In the genomic region with DNA sequence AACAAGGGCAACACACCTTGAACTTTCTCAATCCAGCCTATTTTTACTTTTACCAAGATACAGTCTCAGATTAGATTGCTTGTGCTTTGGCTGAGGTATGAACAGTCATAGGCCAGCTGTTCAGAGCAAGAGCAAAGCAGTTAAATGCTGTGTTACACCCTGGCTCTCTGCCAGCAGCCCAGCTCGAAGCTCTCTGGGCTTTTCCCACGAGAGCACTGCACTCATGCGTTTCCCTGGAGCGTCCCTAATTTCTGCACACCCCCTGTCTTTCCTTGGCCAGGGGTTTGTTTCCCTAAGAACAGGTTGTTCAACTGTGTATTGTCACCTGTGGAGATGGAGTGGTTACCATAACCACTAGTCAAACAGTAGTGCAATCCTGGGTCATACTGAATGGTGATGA, we compare ENCODE assay signal across 10 mouse cellular contexts.
DNase-seq lines count a peak whose midpoint lies in the region; ATAC-seq and TF ChIP-seq lines count a peak whose summit lies in the region.
"Had no signal": no experiment of that assay in that cellular context is flagged by ENCODE, and none has a peak within 500 bp of the region (broad histone marks: within the 10 kb centered on the region; RNA-seq: fewer than 3 reads in every experiment).

No protein-coding gene starts in this region.

- H3K27ac ChIP-seq in limb, embryonic 14.5 days (replicated peaks; ENCODE audit: low read depth, low read length) = no peak overlapping the region
- no peak overlapping the region for H3K27ac ChIP-seq in stomach, postnatal 0 days (replicated peaks)
- H3K27ac ChIP-seq: midbrain, embryonic 12.5 days had no signal

- TF ChIP-seq CTCF in stomach, postnatal 0 days (IDR thresholded peaks at IDR 0.05; ENCODE audit: low read depth) = no peak

- H3K9ac ChIP-seq in limb, embryonic 14.5 days (ENCODE audit: low read depth, low read length, severe bottlenecking) = no peak overlapping the region
- no peak overlapping the region for H3K9ac ChIP-seq in stomach, postnatal 0 days (ENCODE audit: low read length)
- H3K9ac ChIP-seq: midbrain, embryonic 12.5 days had no signal

- no peak; the same call in 1 of the 2 replicates for ATAC-seq in limb, embryonic 14.5 days (ENCODE audit: low FRiP score, low read depth)
- no peak for ATAC-seq in stomach, postnatal 0 days (ENCODE audit: low FRiP score, low TSS enrichment)
- no peak for ATAC-seq in activated CD4-positive, CD25-positive, alpha-beta regulatory T cell, adult 4 months

- WGBS in limb, embryonic 14.5 days = 16% methylated on average over 4 of the region's 4 CpGs
- WGBS in stomach, postnatal 0 days = 7% methylated on average over 4 of the region's 4 CpGs

- H3K4me1 ChIP-seq in limb, embryonic 14.5 days (ENCODE audit: control insufficient read depth, insufficient read depth, low read length) = no peaks in the 10 kb centered on the region
- H3K4me1 ChIP-seq in stomach, postnatal 0 days (replicated peaks; ENCODE audit: control insufficient read depth, insufficient read depth) = no peaks in the 10 kb centered on the region
- H3K4me1 ChIP-seq: midbrain, embryonic 12.5 days had no signal

- no peak for TF ChIP-seq POLR2A in limb, embryonic 14.5 days (IDR thresholded peaks at IDR 0.05; ENCODE audit: borderline replicate concordance, extremely low read depth, insufficient read depth, insufficient read length)

- DNase-seq in gastrocnemius, postnatal 10 days = peak; percentile 39
- DNase-seq in gastrocnemius, adult 18-20 months (ENCODE audit: low spot score) = no peak
- DNase-seq in retina, adult 2 months (ENCODE audit: low read depth, low spot score) = peak; percentile 11
- DNase-seq in retina, embryonic 14.5 days (ENCODE audit: low spot score) = no peak
- DNase-seq in limb, embryonic 14.5 days (ENCODE audit: low spot score) = peak; percentile 66
- peak; percentile 17 for DNase-seq in stomach, postnatal 0 days (ENCODE audit: low spot score)
- no peak for DNase-seq in adipocyte (ENCODE audit: low spot score)

- H3K4me3 ChIP-seq in limb, embryonic 14.5 days (replicated peaks; ENCODE audit: low read length) = no peak overlapping the region
- no peak overlapping the region for H3K4me3 ChIP-seq in stomach, postnatal 0 days (ENCODE audit: low read depth, low read length)
- H3K4me3 ChIP-seq: midbrain, embryonic 12.5 days had no signal

- H3K27me3 ChIP-seq in limb, embryonic 14.5 days (ENCODE audit: control insufficient read depth, insufficient read depth, low read length) = no peaks in the 10 kb centered on the region
- no peaks in the 10 kb centered on the region for H3K27me3 ChIP-seq in stomach, postnatal 0 days (ENCODE audit: control insufficient read depth, insufficient read depth, low read length)
- H3K27me3 ChIP-seq: CH12.LX; midbrain, embryonic 12.5 days had no signal

- no peak for TF ChIP-seq EP300 in stomach, postnatal 0 days (optimal IDR thresholded peaks at IDR 0.05)

- H3K4me2 ChIP-seq in limb, embryonic 14.5 days (replicated peaks; ENCODE audit: low read depth, low read length, severe bottlenecking) = no peak overlapping the region
- no peak overlapping the region for H3K4me2 ChIP-seq in stomach, postnatal 0 days (replicated peaks; ENCODE audit: low read depth)
- H3K4me2 ChIP-seq: midbrain, embryonic 12.5 days had no signal

- no peaks in the 10 kb centered on the region for H3K36me3 ChIP-seq in limb, embryonic 14.5 days (ENCODE audit: control insufficient read depth, insufficient read depth, low read length)
- no peaks in the 10 kb centered on the region for H3K36me3 ChIP-seq in stomach, postnatal 0 days (ENCODE audit: control insufficient read depth, insufficient read depth, low read length)
- H3K36me3 ChIP-seq: midbrain, embryonic 12.5 days had no signal

- H3K9me3 ChIP-seq in limb, embryonic 14.5 days (ENCODE audit: control insufficient read depth, low read length) = no peaks in the 10 kb centered on the region
- no peaks in the 10 kb centered on the region for H3K9me3 ChIP-seq in stomach, postnatal 0 days (ENCODE audit: control insufficient read depth, low read length)
- H3K9me3 ChIP-seq: midbrain, embryonic 12.5 days had no signal

Comparison
In these comparisons a context has a peak if more than half of its experiments do, and no peak if none do; other contexts are left out.
1. DNase-seq: peak in gastrocnemius, postnatal 10 days (single experiment), retina, adult 2 months (single experiment), limb, embryonic 14.5 days (single experiment) and stomach, postnatal 0 days (single experiment); none in gastrocnemius, adult 18-20 months (single experiment), retina, embryonic 14.5 days (single experiment) and adipocyte (single experiment).